Mouse (Mus musculus) hematopoietic stem cell, adult 5-6 weeks (primary cell): ENCODE results near the gene Dnajb11. TPM values are rescaled to one million over a fixed set of nuclear protein-coding genes. Genes with fewer than 3 reads are reported as not detected.

Experiments
- ATAC-seq, 2 experiments: fragments of 125-278 bp in 1 of 2; replicated peaks in 1 of 2; 2 replicates each; pipeline ENCODE4 v1.8.0; 2016 to 2017; ENCODE audit warnings: inconsistent platforms in 2 of 2, mild to moderate bottlenecking in 2 of 2, moderate number of reproducible peaks in 2 of 2, low read depth in 1 of 2, moderate TSS enrichment in 1 of 2; ENCODE audit not compliant: low FRiP score in 2 of 2, poor library complexity in 2 of 2, severe bottlenecking in 2 of 2, insufficient read depth in 1 of 2, low TSS enrichment in 1 of 2
- total RNA-seq: library from RNA; stranded (forward); fragments of 172-1452, 232-1000 nt; gene quantifications from 2 replicates; pipeline ENCODE4 v1.2.3, GENCODE M21; 2017

The Dnajb11 gene
- total RNA-seq, 1 experiment from 2014 or later = 110 TPM

- no peak for ATAC-seq
Measured at GRCm38 (mm10) chr16:22911986-22912385, 54.3 kb downstream of the Dnajb11 start.

GRCm38 (mm10) chr16:22912886-22913285, 55.2 kb downstream of the Dnajb11 start:
- ATAC-seq = no peak

- ATAC-seq = no peak
Measured at GRCm38 (mm10) chr16:22914276-22914675, 56.6 kb downstream of the Dnajb11 start.

DNA sequence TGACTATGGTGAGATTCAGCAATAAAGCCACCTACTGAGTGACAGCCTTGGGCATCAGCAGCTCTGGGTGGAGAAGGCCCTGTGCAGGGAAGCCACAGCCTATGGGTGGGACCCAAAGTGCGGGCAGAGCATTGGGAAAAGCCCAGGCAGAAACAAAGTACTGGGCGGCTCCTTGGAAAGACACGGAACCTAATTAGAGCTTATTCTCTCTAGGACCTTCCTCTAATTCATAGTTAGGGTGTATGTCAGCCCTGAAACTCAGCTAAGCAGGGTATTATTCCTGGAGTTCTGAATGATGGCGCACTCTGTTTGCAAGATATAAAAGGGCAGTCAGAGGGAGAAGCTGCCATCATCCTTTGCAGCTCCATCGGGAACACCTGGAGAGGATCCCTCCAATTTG, 60.4 kb downstream of the Dnajb11 start, which contains the start of gene Fetub:
TSS of gene Fetub (plus strand) at position 301 of the 400 bp plus-strand sequence.
- ATAC-seq = no peak

GRCm38 (mm10) chr16:22918664-22919312, 61.1 kb downstream of the Dnajb11 start:
- ATAC-seq = no peak

- peak; percentile 49 to 66; a peak in 3 of 4 replicates for ATAC-seq
Measured at GRCm38 (mm10) chr16:22919971-22920854, 62.6 kb downstream of the Dnajb11 start.

DNA sequence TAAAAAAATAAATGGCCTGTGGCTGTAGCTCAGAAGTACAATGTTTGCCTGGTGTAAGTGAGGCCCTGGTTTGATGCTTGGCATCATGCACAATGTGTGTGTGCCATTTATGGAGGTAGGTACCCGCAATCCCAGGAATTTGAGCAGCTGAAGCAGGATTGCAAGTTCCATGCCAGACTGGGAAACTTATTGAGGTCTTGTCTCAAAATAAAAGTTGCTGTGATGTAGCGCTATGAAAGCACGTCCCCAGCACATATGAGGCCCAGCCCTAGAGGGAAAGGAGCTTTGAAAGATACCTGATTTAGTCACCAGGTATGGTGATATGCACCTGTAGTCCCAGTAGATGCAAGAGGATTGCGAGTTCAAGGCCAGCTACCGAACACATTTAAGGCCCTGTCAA, 64.1 kb downstream of the Dnajb11 start:
- no peak for ATAC-seq

DNA sequence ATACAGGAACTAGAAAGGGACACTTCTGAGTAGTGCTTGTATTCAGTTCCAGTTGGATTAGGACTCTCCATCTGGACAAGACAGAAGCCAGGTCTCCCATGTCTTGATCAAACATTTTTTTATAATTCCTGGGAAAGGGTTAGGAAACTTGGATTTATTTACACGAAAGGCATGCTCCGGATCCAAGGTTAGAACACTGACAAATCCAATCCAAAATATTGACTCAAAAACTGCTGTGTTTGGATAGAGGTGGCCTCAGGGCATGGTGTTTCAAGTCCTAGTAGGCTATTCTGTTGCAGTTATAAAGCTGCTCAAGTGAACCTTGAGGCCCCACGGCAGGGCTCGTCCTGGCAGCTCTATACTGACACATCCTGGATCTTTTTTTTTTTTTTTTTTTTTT, 64.8 kb downstream of the Dnajb11 start:
- ATAC-seq = no peak

Other genes with a start within 250 kb of the Dnajb11 start
- gene Dgkg, start 200.6 kb upstream of the Dnajb11 start, total RNA-seq = 17.9 and 23.6 TPM in 2 replicates
- not detected in 2 replicates for gene Crygs, start 46.3 kb upstream of the Dnajb11 start, total RNA-seq
- 16.9 and 23.7 TPM in 2 replicates for gene Tbccd1, start 176 bp upstream of the Dnajb11 start, total RNA-seq
- not detected in 2 replicates for gene Ahsg, start 33.4 kb downstream of the Dnajb11 start, total RNA-seq
- gene Fetub, start 60.5 kb downstream of the Dnajb11 start, total RNA-seq = 1.1 TPM in 1 of 2 replicates, not detected in the other
- not detected in 2 replicates for gene Hrg, start 93.2 kb downstream of the Dnajb11 start, total RNA-seq
- not detected in 2 replicates for gene Kng2, start 171.6 kb downstream of the Dnajb11 start, total RNA-seq
- not detected in 2 replicates for gene Kng1, start 200.0 kb downstream of the Dnajb11 start, total RNA-seq
- 1,260 and 1,493 TPM in 2 replicates for gene Eif4a2, start 249.6 kb downstream of the Dnajb11 start, total RNA-seq